Mouse (Mus musculus) brain, embryonic 14.5 days (tissue): Measurements from ENCODE around the gene Tigd3.

ENCODE experiments used
- CTCF ChIP-seq: fragments of 200-500 bp; IDR thresholded peaks from 2 replicates; pipeline ENCODE4 v1.5.1; 2012; ENCODE audit warnings: inconsistent platforms, mild to moderate bottlenecking, moderate library complexity, borderline replicate concordance; ENCODE audit not compliant: insufficient read depth, insufficient read length; ENCODE audit errors: extremely low read depth
- POLR2A ChIP-seq: fragments of 200-500 bp; IDR thresholded peaks from 2 replicates; pipeline ENCODE4 v1.6.1; 2012; ENCODE audit warnings: mild to moderate bottlenecking, inconsistent platforms, borderline replicate concordance; ENCODE audit not compliant: poor library complexity, insufficient read depth, insufficient read length, severe bottlenecking; ENCODE audit errors: extremely low read depth

DNA sequence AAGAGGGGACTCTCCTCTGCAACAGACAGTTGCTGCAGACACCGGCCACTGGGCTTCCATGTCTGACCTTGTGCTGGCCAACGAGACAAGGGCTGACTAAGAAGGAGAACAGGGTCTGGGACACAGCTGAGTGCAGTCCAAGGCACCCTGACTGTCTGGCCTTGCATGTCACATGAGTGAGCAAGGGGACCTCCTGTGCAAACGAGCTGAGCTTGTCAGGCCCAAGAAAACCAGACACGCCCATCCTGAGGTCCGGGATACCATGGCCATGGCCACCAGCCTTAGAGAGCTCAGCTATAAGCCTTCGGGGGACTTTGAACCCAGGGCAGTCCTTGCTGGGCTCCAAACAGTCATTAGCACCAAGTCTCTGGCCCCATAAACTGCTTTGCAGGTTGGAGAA lies 25.9 kb downstream of the Tigd3 start:
- TF ChIP-seq POLR2A (no peak), CTCF (no peak)
